Mouse (Mus musculus): ENCODE results near the gene Gm12216. TPM values are rescaled to one million over a fixed set of nuclear protein-coding genes. Genes with fewer than 3 reads are reported as not detected.

The Gm12216 gene
- polyA plus RNA-seq, 1 experiment from 2014 or later = 0.65 TPM

DNA sequence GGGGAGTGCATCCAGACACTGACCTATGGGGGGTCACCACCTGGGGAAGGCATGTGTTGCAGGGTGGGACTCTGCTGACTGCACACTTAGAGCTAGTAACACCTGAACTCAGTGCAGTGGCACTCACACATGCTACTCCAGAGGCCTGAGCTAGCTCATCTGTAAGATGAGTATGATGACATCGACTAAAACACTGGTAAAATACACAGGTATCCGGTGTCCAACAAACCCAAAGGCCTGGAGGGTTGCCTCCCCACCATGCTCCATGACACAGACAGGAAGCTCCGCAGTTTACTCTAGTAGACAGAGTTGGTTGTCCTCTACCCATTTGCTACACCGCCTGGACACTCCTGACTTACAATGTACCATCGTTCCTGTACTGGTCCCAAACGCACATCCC is 39.5 kb downstream of the Gm12216 start:
- Histone ChIP-seq H3K4me3 (replicated peaks) (no peak overlapping the region), H3K9ac (replicated peaks) (no peak overlapping the region), H3K27me3 (no peaks in the 10 kb centered on the region), H3K4me2 (no peak overlapping the region), H3K36me3 (no peaks in the 10 kb centered on the region), H3K9me3 (no peaks in the 10 kb centered on the region), H3K27ac (no peak overlapping the region), H3K4me1 (replicated peaks) (0 out of 2 replicates have a peak, but pooled peaks cover 3% of the 10 kb centered on the region)
- ATAC-seq (ENCODE audit: insufficient number of reproducible peaks, insufficient read depth, low FRiP score, low TSS enrichment, low read depth) = no peak
- WGBS = 93% methylated on average over 6 of the region's 6 CpGs

DNA sequence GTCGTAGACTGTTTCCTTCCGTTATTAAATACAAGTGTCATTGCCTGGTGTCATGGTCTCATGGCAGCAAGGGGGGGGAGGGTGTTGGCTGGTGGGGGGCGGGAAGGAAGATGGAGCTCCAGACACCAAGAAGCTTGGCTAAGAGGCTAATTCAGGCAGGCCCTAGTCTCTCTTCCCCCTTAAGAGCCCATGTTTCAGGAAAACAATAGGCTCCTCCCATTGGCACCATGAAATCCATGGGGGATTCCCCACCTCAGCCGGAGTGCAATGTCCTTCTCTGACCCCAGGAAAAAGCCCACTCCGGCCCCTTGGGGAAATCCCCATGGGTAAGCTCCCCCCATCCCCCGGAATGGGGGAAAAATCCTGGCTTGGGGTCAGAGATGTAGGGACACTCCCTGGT is 40.3 kb downstream of the Gm12216 start:
- no peak for ATAC-seq (ENCODE audit: insufficient number of reproducible peaks, insufficient read depth, low FRiP score, low TSS enrichment, low read depth)
- 62% methylated on average over 6 of the region's 6 CpGs for WGBS
- Histone ChIP-seq H3K4me3 (replicated peaks) (no peak overlapping the region), H3K4me2 (no peak overlapping the region), H3K9ac (replicated peaks) (no peak overlapping the region), H3K27ac (no peak overlapping the region), H3K36me3 (no peaks in the 10 kb centered on the region), H3K4me1 (replicated peaks) (0 out of 2 replicates have a peak, but pooled peaks cover 3% of the 10 kb centered on the region), H3K9me3 (no peaks in the 10 kb centered on the region), H3K27me3 (no peaks in the 10 kb centered on the region)

DNA sequence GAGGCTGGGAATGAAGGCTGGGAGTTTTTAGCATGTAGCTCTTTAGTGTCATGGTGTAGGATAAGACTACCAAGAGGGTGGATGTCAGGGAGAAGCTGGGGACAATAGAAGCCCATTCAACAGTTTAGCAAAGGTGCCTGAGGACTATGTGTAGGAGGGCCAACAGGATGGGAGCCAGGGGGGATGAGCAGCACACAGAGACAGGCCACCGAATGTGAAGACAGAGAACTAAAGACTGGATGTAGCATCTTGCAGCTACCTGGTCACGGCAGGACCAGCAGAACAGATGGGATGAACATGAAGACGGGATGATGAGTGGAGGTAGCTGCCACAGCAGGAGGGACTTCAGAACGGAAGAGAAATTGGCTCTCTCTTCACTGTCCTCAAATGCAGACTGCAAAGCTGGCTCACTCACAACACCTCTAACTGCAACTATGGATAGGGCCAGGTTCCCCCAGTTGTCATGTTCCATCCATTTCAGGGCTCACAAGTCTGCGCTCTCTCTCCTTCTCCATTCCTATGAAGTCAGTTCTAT is 42.1 kb downstream of the Gm12216 start:
- Histone ChIP-seq H3K9me3 (no peaks in the 10 kb centered on the region), H3K27me3 (no peaks in the 10 kb centered on the region), H3K4me3 (replicated peaks) (no peak overlapping the region), H3K36me3 (no peaks in the 10 kb centered on the region), H3K9ac (replicated peaks) (no peak overlapping the region), H3K4me2 (no peak overlapping the region), H3K4me1 (replicated peaks) (0 out of 2 replicates have a peak, but pooled peaks cover 3% of the 10 kb centered on the region), H3K27ac (no peak overlapping the region)
- no peak for ATAC-seq (ENCODE audit: insufficient number of reproducible peaks, insufficient read depth, low FRiP score, low TSS enrichment, low read depth)
- WGBS = 87% methylated on average over 5 of the region's 5 CpGs

DNA sequence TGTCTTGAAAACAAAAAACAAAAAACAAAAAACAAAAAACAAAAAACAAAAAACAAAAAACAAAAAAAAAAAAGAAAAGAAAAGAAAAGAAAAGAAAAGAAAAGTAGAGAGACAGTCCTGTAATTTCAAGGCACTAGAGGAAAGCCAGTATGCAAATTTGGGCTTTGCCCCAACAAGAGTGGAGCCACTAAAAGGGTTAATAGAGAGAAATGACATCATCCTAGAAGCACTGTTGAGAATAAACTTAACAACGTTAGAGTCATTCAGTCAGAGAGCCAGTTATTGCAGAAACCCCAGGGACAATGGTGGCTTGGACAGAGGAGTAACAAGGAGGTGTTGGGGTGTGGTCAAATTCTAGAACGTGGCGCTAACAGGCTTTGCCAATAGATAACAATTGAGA is 44.2 kb downstream of the Gm12216 start:
- no peaks in the 10 kb centered on the region for H3K9me3 ChIP-seq
- whole genome bisulfite sequencing = 62% methylated on average over 3 of the region's 3 CpGs
- H3K27ac ChIP-seq = no peak overlapping the region
- no peaks in the 10 kb centered on the region for H3K36me3 ChIP-seq
- H3K4me1 ChIP-seq (replicated peaks) = no peaks in the 10 kb centered on the region
- H3K4me2 ChIP-seq = no peak overlapping the region
- no peak for ATAC-seq (ENCODE audit: insufficient number of reproducible peaks, insufficient read depth, low FRiP score, low TSS enrichment, low read depth)
- no peak overlapping the region for H3K9ac ChIP-seq (replicated peaks)
- H3K4me3 ChIP-seq (replicated peaks) = no peak overlapping the region
- no peaks in the 10 kb centered on the region for H3K27me3 ChIP-seq

DNA sequence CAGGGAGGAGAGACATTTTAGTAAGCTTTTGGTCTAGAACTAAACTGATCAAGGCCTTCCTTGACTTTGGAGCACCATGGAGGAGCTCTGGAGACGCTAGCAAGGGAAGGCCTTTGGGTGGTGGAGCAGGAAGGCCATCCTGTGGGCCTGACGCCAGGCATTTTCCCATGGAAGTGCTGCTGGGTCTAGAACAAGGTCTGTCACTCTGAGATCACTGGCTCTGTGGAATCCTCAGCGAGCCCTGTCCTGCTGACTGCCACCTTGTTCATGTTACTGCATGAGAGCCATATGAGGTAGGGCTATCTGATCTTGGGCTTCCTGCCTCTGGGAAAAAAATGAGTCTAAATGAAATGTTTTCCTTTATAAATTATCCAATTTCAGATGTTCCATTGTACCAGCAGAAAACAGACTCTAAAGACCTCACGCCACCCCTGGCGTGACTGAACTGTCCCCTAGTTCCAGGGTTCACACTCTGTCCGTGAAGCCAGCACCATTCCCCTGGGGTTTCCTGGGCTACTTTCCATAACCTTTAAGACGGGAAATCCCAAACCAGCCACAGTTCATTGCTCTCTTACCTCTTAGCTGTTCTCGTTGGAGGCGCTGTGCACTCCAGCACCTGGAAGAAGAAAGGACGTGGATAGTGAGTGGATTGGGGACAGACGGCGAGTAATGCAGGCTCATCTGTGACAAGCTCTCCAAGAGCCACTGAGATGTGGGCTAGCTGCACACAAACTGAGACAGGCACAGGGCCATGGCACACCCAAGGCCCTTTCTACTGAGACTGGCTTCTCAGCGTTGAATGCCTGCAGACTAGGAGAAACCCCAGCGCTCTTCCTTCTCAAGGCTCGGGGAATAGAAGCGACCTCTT is 45.8 kb downstream of the Gm12216 start:
- Histone ChIP-seq H3K4me1 (replicated peaks) (no peaks in the 10 kb centered on the region), H3K4me3 (replicated peaks) (no peak overlapping the region), H3K27ac (no peak overlapping the region), H3K4me2 (no peak overlapping the region), H3K9ac (replicated peaks) (no peak overlapping the region), H3K36me3 (no peaks in the 10 kb centered on the region), H3K27me3 (no peaks in the 10 kb centered on the region), H3K9me3 (no peaks in the 10 kb centered on the region)
- no peak for ATAC-seq (ENCODE audit: insufficient number of reproducible peaks, insufficient read depth, low FRiP score, low TSS enrichment, low read depth)
- WGBS = 88% methylated on average over 16 of the region's 16 CpGs

DNA sequence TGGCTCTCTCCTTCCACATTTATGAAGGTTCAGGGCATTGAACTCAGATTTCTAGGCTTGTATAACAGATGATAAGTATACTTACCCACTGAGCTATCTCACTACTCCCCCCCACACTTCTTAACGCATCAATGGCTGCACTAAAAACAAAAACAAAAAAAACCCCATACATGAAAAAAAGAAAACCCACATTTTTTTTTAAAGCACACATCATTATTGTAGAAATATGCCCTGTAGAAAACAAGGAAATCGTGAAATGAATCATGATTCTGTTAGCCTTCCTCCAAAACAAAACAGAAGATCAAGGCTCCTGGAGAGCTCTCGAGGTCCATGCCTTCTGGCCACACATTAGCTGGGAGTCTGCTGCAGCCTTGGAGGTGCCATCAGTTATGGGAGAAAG is 47.7 kb downstream of the Gm12216 start:
- H3K27ac ChIP-seq = no peak overlapping the region
- H3K9ac ChIP-seq (replicated peaks) = no peak overlapping the region
- H3K27me3 ChIP-seq = no peaks in the 10 kb centered on the region
- 87% methylated on average over 3 of the region's 3 CpGs for WGBS
- ATAC-seq (ENCODE audit: insufficient number of reproducible peaks, insufficient read depth, low FRiP score, low TSS enrichment, low read depth) = no peak
- H3K36me3 ChIP-seq = no peaks in the 10 kb centered on the region
- no peaks in the 10 kb centered on the region for H3K9me3 ChIP-seq
- no peak overlapping the region for H3K4me3 ChIP-seq (replicated peaks)
- H3K4me1 ChIP-seq (replicated peaks) = no peaks in the 10 kb centered on the region
- H3K4me2 ChIP-seq = no peak overlapping the region

DNA sequence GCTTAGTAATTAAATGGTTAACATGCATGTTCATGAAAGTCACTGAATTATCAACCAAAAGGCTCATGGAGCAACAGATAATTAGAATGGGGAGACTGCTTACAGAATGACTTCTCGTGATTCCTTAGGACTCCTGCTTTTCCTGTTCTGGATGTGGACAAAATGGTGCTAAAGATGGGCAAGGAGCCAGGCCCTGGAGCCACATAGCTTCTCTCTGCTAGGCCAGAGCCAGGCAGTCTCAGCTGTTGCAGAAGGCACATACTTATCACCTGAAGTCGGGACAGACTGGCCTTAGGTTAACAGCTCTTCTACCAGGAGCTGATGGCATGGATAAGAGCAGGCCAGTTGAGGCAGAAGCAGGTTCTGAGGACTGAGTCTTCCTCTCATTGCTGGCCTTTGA is 48.3 kb downstream of the Gm12216 start:
- H3K4me1 ChIP-seq (replicated peaks) = 0 out of 2 replicates have a peak, but pooled peaks cover under 1% of the 10 kb centered on the region
- no peak overlapping the region for H3K9ac ChIP-seq (replicated peaks)
- H3K4me2 ChIP-seq = no peak overlapping the region
- 67% methylated on average over 2 of the region's 2 CpGs for WGBS
- no peaks in the 10 kb centered on the region for H3K9me3 ChIP-seq
- ATAC-seq (ENCODE audit: insufficient number of reproducible peaks, insufficient read depth, low FRiP score, low TSS enrichment, low read depth) = no peak
- H3K36me3 ChIP-seq = no peaks in the 10 kb centered on the region
- H3K27ac ChIP-seq = no peak overlapping the region
- no peaks in the 10 kb centered on the region for H3K27me3 ChIP-seq
- H3K4me3 ChIP-seq (replicated peaks) = no peak overlapping the region

DNA sequence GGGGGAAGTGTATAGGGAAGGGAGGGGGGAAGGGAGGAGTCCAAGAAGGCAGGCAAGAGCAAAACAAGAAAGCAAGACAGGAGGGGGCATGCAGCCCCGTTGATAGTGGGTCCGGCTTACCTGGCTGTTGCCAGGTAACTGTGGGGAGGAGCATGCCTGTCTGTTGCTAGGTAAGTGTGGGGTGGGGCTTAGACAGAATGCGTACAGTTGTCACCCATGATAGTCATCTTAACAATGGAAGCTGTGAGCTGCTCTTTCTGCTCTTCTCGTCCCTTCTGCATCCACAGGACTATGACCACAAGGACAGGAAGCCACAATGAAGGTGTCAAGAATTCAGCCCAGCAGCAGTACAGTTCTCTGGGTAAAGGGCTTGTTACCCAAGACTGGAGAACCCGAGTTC is 48.9 kb downstream of the Gm12216 start:
- ATAC-seq (ENCODE audit: insufficient number of reproducible peaks, insufficient read depth, low FRiP score, low TSS enrichment, low read depth) = no peak
- no peaks in the 10 kb centered on the region for H3K9me3 ChIP-seq
- H3K4me3 ChIP-seq (replicated peaks) = no peak overlapping the region
- no peak overlapping the region for H3K27ac ChIP-seq
- 72% methylated on average over 5 of the region's 5 CpGs for WGBS
- 0 out of 2 replicates have a peak, but pooled peaks cover 3% of the 10 kb centered on the region for H3K4me1 ChIP-seq (replicated peaks)
- H3K9ac ChIP-seq (replicated peaks) = no peak overlapping the region
- H3K4me2 ChIP-seq = no peak overlapping the region
- no peaks in the 10 kb centered on the region for H3K27me3 ChIP-seq
- H3K36me3 ChIP-seq = no peaks in the 10 kb centered on the region

DNA sequence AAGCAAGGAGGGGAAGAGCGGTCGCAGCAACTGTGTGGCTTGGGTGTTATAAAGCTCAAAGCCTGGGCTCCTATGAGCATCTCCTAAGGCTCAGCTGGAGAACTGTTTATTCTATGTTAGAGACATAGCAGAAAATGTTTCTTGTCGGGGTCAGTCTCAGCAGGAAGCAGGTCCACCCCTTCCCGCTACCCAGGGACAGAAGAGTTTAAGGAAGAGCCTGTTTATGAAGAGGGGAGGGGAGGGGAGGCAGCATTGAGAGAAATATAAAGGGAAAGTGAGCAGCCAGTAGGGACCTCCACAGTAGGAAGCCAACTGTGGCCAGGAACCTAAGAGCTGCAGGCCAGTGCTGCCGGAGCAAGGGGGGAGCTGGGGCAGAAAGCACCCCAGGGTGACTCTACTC is 49.7 kb downstream of the Gm12216 start:
- 0 out of 2 replicates have a peak, but pooled peaks cover 7% of the 10 kb centered on the region for H3K4me1 ChIP-seq (replicated peaks)
- no peaks in the 10 kb centered on the region for H3K36me3 ChIP-seq
- H3K27me3 ChIP-seq = no peaks in the 10 kb centered on the region
- ATAC-seq (ENCODE audit: insufficient number of reproducible peaks, insufficient read depth, low FRiP score, low TSS enrichment, low read depth) = no peak
- no peak overlapping the region for H3K9ac ChIP-seq (replicated peaks)
- WGBS = 52% methylated on average over 5 of the region's 5 CpGs
- H3K4me3 ChIP-seq (replicated peaks) = no peak overlapping the region
- H3K27ac ChIP-seq = no peak overlapping the region
- H3K4me2 ChIP-seq = no peak overlapping the region
- no peaks in the 10 kb centered on the region for H3K9me3 ChIP-seq

DNA sequence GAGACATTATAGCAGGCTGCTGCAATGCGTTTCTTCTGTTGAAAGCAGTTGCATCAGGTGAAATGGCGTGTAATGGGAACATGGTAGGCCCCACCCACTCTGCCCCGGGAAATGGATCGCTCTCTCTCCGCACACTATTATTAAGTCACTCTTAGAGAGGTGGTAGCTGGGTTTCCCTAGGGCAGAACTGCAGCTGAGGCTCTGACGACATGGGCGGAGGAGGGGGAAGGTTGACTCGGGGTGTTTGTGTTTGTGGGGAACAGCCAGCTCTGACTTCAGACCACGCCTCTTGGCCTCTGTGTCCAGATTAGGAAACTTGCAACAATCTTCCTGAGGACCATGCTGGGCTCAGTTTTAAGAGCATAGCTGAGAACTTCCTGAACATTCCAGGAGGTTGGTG is 53.3 kb downstream of the Gm12216 start:
- H3K36me3 ChIP-seq = no peaks in the 10 kb centered on the region
- ATAC-seq (ENCODE audit: insufficient number of reproducible peaks, insufficient read depth, low FRiP score, low TSS enrichment, low read depth) = no peak
- WGBS = 73% methylated on average over 9 of the region's 9 CpGs
- no peak overlapping the region for H3K27ac ChIP-seq
- H3K4me1 ChIP-seq (replicated peaks) = 0 out of 2 replicates have a peak, but pooled peaks cover 7% of the 10 kb centered on the region
- H3K27me3 ChIP-seq = no peaks in the 10 kb centered on the region
- H3K9ac ChIP-seq (replicated peaks) = no peak overlapping the region
- no peaks in the 10 kb centered on the region for H3K9me3 ChIP-seq
- H3K4me2 ChIP-seq = no peak overlapping the region
- H3K4me3 ChIP-seq (replicated peaks) = no peak overlapping the region

DNA sequence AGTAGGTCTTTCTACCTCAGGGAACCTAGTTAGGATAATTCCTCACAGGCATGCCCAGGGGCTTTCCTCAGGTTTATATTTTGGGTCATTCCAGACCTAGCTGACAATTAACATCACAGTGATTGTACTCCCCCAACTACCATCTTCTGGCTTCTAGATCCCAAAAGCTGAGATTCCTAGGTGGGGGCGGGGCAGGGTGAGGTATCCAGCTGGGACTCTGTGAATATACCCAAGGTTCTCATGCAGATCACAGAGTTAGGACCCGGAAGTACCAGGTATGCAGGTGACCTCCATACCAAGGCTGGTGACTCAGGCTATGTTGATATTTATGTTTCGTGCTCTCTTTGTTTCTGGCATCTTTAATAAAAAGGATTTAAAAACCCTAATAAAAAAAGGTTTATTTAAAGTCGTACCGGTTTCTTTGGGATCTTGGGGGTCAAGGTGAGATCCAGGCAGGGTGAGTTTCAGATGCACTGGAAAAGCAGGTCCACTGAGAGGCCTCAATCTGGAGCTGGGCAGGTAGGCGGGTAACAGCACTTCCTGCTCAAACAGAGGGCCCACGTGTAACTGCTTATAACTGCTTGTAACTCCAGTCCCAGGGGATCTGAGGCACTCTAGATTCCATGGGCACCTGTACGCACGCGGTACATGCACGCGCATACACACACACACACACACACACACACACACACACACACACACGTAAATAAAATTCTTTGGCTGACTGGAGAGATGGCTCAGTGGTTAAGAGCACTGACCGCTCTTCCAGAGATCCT is 54.3 kb downstream of the Gm12216 start:
- Histone ChIP-seq H3K36me3 (no peaks in the 10 kb centered on the region), H3K4me3 (replicated peaks) (no peak overlapping the region), H3K4me1 (replicated peaks) (0 out of 2 replicates have a peak, but pooled peaks cover 7% of the 10 kb centered on the region), H3K9me3 (no peaks in the 10 kb centered on the region), H3K9ac (replicated peaks) (no peak overlapping the region), H3K4me2 (no peak overlapping the region), H3K27ac (no peak overlapping the region), H3K27me3 (no peaks in the 10 kb centered on the region)
- 74% methylated on average over 14 of the region's 14 CpGs for WGBS
- ATAC-seq (ENCODE audit: insufficient number of reproducible peaks, insufficient read depth, low FRiP score, low TSS enrichment, low read depth) = no peak

Measured in limb, embryonic 12.5 days (tissue).